13 mouse cellular contexts compared by ENCODE assay signal in genomic region chr4:107775672-107776071, GRCm38 (mm10). TPM values are rescaled to one million over a fixed set of nuclear protein-coding genes. Genes with fewer than 3 reads are reported as not detected.
A peak's percentile ranks its signal among the peaks of the same experiment; 100 is the strongest.
DNase-seq lines count a peak whose midpoint lies in the region; ATAC-seq and TF ChIP-seq lines count a peak whose summit lies in the region.
"Had no signal": no experiment of that assay in that cellular context is flagged by ENCODE, and none has a peak within 500 bp of the region (broad histone marks: within the 10 kb centered on the region; RNA-seq: fewer than 3 reads in every experiment).

No protein-coding gene starts in this region.

- no peak overlapping the region for H3K27ac ChIP-seq in liver, embryonic 13.5 days
- H3K27ac ChIP-seq in liver, embryonic 11.5 days (ENCODE audit: low read depth, low read length): no peak overlapping the region
- H3K27ac ChIP-seq in forebrain, embryonic 15.5 days (replicated peaks): peak overlapping the region; percentile 56
- no peak overlapping the region for H3K27ac ChIP-seq in limb, embryonic 13.5 days
- H3K27ac ChIP-seq in neural tube, embryonic 12.5 days: no peak overlapping the region; the same call in 1 of the 2 replicates
- H3K27ac ChIP-seq in thymus, adult 2 months (ENCODE audit: control insufficient read depth, insufficient read depth, low read length): no peak overlapping the region
- H3K27ac ChIP-seq: liver, embryonic 14.5 days had no signal

- no peak for TF ChIP-seq CTCF in thymus, adult 2 months (IDR thresholded peaks at IDR 0.05; ENCODE audit: borderline replicate concordance, control insufficient read depth, extremely low read depth, insufficient read depth, low read length, poor library complexity)

- H3K9me3 ChIP-seq in liver, embryonic 13.5 days (replicated peaks): 0 out of 2 replicates have a peak, but pooled peaks cover 2% of the 10 kb centered on the region
- no peaks in the 10 kb centered on the region for H3K9me3 ChIP-seq in liver, embryonic 11.5 days (ENCODE audit: control insufficient read depth, low read length)
- H3K9me3 ChIP-seq in forebrain, embryonic 15.5 days: no peaks in the 10 kb centered on the region
- no peaks in the 10 kb centered on the region for H3K9me3 ChIP-seq in limb, embryonic 13.5 days
- no peaks in the 10 kb centered on the region for H3K9me3 ChIP-seq in neural tube, embryonic 12.5 days

- H3K27me3 ChIP-seq in liver, embryonic 13.5 days: no peaks in the 10 kb centered on the region
- no peaks in the 10 kb centered on the region for H3K27me3 ChIP-seq in liver, embryonic 11.5 days (replicated peaks; ENCODE audit: control insufficient read depth, insufficient read depth, low read length)
- no peaks in the 10 kb centered on the region for H3K27me3 ChIP-seq in forebrain, embryonic 15.5 days
- H3K27me3 ChIP-seq in limb, embryonic 13.5 days: 0 out of 2 replicates have a peak, but pooled peaks cover 8% of the 10 kb centered on the region
- H3K27me3 ChIP-seq in neural tube, embryonic 12.5 days (replicated peaks): 0 out of 2 replicates have a peak, but pooled peaks cover 3% of the 10 kb centered on the region
- no peaks in the 10 kb centered on the region for H3K27me3 ChIP-seq in thymus, adult 2 months (ENCODE audit: control insufficient read depth, insufficient read depth, low read length)

- TF ChIP-seq POLR2A in thymus, adult 2 months (IDR thresholded peaks at IDR 0.05; ENCODE audit: control insufficient read depth, extremely low read depth, insufficient read depth, low read length, poor library complexity): no peak

- no peak for DNase-seq in liver, embryonic 13.5 days
- DNase-seq in liver, embryonic 11.5 days (ENCODE audit: low spot score): no peak
- DNase-seq in thymus, adult 2 months: no peak
- DNase-seq in thymus, postnatal 0 days (ENCODE audit: low spot score): no peak
- DNase-seq in spleen, adult 18-20 months: no peak
- DNase-seq: gastrocnemius, postnatal 25 days; kidney, postnatal 25 days; thymus, postnatal 36 days had no signal

- ATAC-seq in liver, embryonic 13.5 days (ENCODE audit: low read depth): 0 out of 2 replicates have a peak, but pooled peaks have one; percentile 4
- ATAC-seq in liver, embryonic 11.5 days (replicated peaks; ENCODE audit: low FRiP score): no peak
- ATAC-seq in forebrain, embryonic 15.5 days (replicated peaks): peak; percentile 51; the same call in 1 of the 2 replicates
- ATAC-seq in limb, embryonic 13.5 days (ENCODE audit: low FRiP score, low read depth): peak; percentile 76
- ATAC-seq in neural tube, embryonic 12.5 days (ENCODE audit: low FRiP score, low read depth): peak; percentile 80
- ATAC-seq: CD4-positive, CD25-positive, alpha-beta regulatory T cell, adult 4 months had no signal

- H3K36me3 ChIP-seq in liver, embryonic 13.5 days: no peaks in the 10 kb centered on the region
- H3K36me3 ChIP-seq in liver, embryonic 11.5 days (ENCODE audit: control insufficient read depth, insufficient read depth, low read length): no peaks in the 10 kb centered on the region
- no peaks in the 10 kb centered on the region for H3K36me3 ChIP-seq in forebrain, embryonic 15.5 days
- H3K36me3 ChIP-seq in limb, embryonic 13.5 days: no peaks in the 10 kb centered on the region
- no peaks in the 10 kb centered on the region for H3K36me3 ChIP-seq in neural tube, embryonic 12.5 days
- H3K36me3 ChIP-seq in thymus, adult 2 months (ENCODE audit: control insufficient read depth, insufficient read depth, low read length): no peaks in the 10 kb centered on the region

- H3K4me2 ChIP-seq in liver, embryonic 13.5 days: no peak overlapping the region
- no peak overlapping the region for H3K4me2 ChIP-seq in liver, embryonic 11.5 days
- H3K4me2 ChIP-seq in forebrain, embryonic 15.5 days (replicated peaks): no peak overlapping the region
- H3K4me2 ChIP-seq in limb, embryonic 13.5 days (replicated peaks): no peak overlapping the region
- peak overlapping the region; percentile 14; the same call in 1 of the 2 replicates for H3K4me2 ChIP-seq in neural tube, embryonic 12.5 days (replicated peaks)

- peaks cover 17% of the 10 kb centered on the region for H3K4me1 ChIP-seq in liver, embryonic 13.5 days (replicated peaks)
- H3K4me1 ChIP-seq in liver, embryonic 11.5 days (replicated peaks; ENCODE audit: control insufficient read depth, insufficient read depth, low read length): peaks cover 10% of the 10 kb centered on the region; the same call in 1 of the 2 replicates
- H3K4me1 ChIP-seq in forebrain, embryonic 15.5 days: peaks cover 27% of the 10 kb centered on the region
- H3K4me1 ChIP-seq in limb, embryonic 13.5 days: peaks cover 10% of the 10 kb centered on the region
- H3K4me1 ChIP-seq in neural tube, embryonic 12.5 days: peaks cover 25% of the 10 kb centered on the region
- H3K4me1 ChIP-seq in thymus, adult 2 months (replicated peaks; ENCODE audit: control insufficient read depth, insufficient read depth, low read length): peaks cover 15% of the 10 kb centered on the region

- no peak overlapping the region for H3K4me3 ChIP-seq in liver, embryonic 13.5 days (replicated peaks)
- H3K4me3 ChIP-seq in liver, embryonic 11.5 days (ENCODE audit: low read depth, low read length): no peak overlapping the region
- no peak overlapping the region for H3K4me3 ChIP-seq in forebrain, embryonic 15.5 days
- no peak overlapping the region for H3K4me3 ChIP-seq in limb, embryonic 13.5 days
- no peak overlapping the region for H3K4me3 ChIP-seq in neural tube, embryonic 12.5 days
- no peak overlapping the region for H3K4me3 ChIP-seq in thymus, adult 2 months (ENCODE audit: control insufficient read depth, insufficient read depth, low read length)

- H3K9ac ChIP-seq in liver, embryonic 13.5 days: no peak overlapping the region
- H3K9ac ChIP-seq in liver, embryonic 11.5 days (ENCODE audit: low read depth, low read length): no peak overlapping the region
- no peak overlapping the region for H3K9ac ChIP-seq in forebrain, embryonic 15.5 days (replicated peaks)
- H3K9ac ChIP-seq in limb, embryonic 13.5 days: no peak overlapping the region
- H3K9ac ChIP-seq in neural tube, embryonic 12.5 days: no peak overlapping the region
- H3K9ac ChIP-seq: liver, embryonic 14.5 days had no signal

- 53% methylated on average over 7 of the region's 7 CpGs for WGBS in liver, embryonic 13.5 days (ENCODE audit: insufficient replicate concordance)
- 43% methylated on average over 7 of the region's 7 CpGs for WGBS in liver, embryonic 11.5 days
- WGBS in forebrain, embryonic 15.5 days: 18% methylated on average over 7 of the region's 7 CpGs
- WGBS in limb, embryonic 13.5 days: 29% methylated on average over 7 of the region's 7 CpGs
- 10% methylated on average over 7 of the region's 7 CpGs for WGBS in neural tube, embryonic 12.5 days
- WGBS in thymus, adult 2 months: 81% methylated on average over 7 of the region's 7 CpGs

RNA-seq across cellular contexts. Expression of gene Lrp8, which starts 26.4 kb away (rescaled TPM):
- polyA plus RNA-seq in liver, embryonic 13.5 days (2015; fragmentation: Nextera tagmentation; extraction: Ambion mirVana): 3.5 TPM in 2 replicates
- 5.3 and 5.9 TPM in 2 replicates for polyA plus RNA-seq in liver, embryonic 11.5 days (2014; fragmentation: Nextera tagmentation; extraction: Ambion mirVana)
- polyA plus RNA-seq in forebrain, embryonic 15.5 days (2015; fragmentation: Nextera tagmentation; extraction: Ambion mirVana): 86.3 and 93.7 TPM in 2 replicates
- 3.1 and 3.3 TPM in 2 replicates for polyA plus RNA-seq in limb, embryonic 13.5 days (2015; fragmentation: Nextera tagmentation; extraction: Ambion mirVana)
- 47.6 and 53.9 TPM in 2 replicates for polyA plus RNA-seq in neural tube, embryonic 12.5 days (2016; fragmentation: Nextera tagmentation; extraction: Ambion mirVana)
- 45.6 and 64.7 TPM in 2 replicates for polyA plus RNA-seq in thymus, adult 2 months (2012; rRNA removed)
- 5.0 and 5.2 TPM in 2 replicates for polyA plus RNA-seq in thymus, postnatal 0 days (2015; fragmentation: Nextera tagmentation; extraction: Ambion mirVana)
